Mouse (Mus musculus): ENCODE results near the gene Fat4. TPM values are rescaled to one million over a fixed set of nuclear protein-coding genes. Genes with fewer than 3 reads are reported as not detected.

Fat4 gene
- polyA plus RNA-seq, 1 experiment from 2014 or later: 11.0 TPM

- H3K27me3 ChIP-seq (replicated peaks; ENCODE audit: control insufficient read depth, insufficient read depth, low read length): no peaks in the 10 kb centered on the region
- no peak overlapping the region for H3K4me3 ChIP-seq (replicated peaks; ENCODE audit: low read length)
- no peak for ATAC-seq
- H3K9me3 ChIP-seq (ENCODE audit: control insufficient read depth, low read length): no peaks in the 10 kb centered on the region
- no peak overlapping the region for H3K4me2 ChIP-seq (ENCODE audit: low read length)
- H3K4me1 ChIP-seq (replicated peaks; ENCODE audit: control insufficient read depth, insufficient read depth, low read length): no peaks in the 10 kb centered on the region
- WGBS: 100% methylated on average over 2 of the region's 2 CpGs
- no peak overlapping the region for H3K9ac ChIP-seq (replicated peaks; ENCODE audit: low read depth, low read length)
- H3K36me3 ChIP-seq (ENCODE audit: control insufficient read depth, insufficient read depth): 0 out of 2 replicates have a peak, but pooled peaks cover 2% of the 10 kb centered on the region
- H3K27ac ChIP-seq (ENCODE audit: low read length): no peak overlapping the region
These were observed 10.9 kb upstream of the Fat4 start for GRCm38 (mm10) chr3:38875872-38876271.

DNA sequence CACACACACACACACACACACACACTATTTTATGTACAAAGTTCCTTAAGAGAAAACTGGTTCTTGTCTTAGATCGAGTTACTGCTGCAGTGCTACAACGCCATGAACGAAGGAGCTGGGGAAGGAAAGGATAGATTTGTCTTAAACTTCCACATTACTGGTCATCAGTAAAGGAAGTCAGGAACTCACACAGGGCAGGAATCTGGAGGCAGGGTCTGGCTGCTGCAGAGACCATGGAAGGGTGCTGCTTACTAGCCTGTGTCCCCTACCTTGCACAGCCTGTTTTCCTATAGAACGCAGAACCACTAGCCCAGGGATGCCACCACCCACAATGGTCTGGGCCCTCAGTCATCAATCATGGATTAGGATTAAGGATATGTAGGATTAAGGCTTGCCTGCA lies 10.0 kb upstream of the Fat4 start:
- Histone ChIP-seq H3K4me1 (replicated peaks; ENCODE audit: control insufficient read depth, insufficient read depth, low read length) (no peaks in the 10 kb centered on the region), H3K27me3 (replicated peaks; ENCODE audit: control insufficient read depth, insufficient read depth, low read length) (no peaks in the 10 kb centered on the region), H3K4me2 (ENCODE audit: low read length) (no peak overlapping the region), H3K27ac (ENCODE audit: low read length) (no peak overlapping the region), H3K36me3 (ENCODE audit: control insufficient read depth, insufficient read depth) (0 out of 2 replicates have a peak, but pooled peaks cover 3% of the 10 kb centered on the region), H3K9ac (replicated peaks; ENCODE audit: low read depth, low read length) (no peak overlapping the region), H3K4me3 (replicated peaks; ENCODE audit: low read length) (no peak overlapping the region), H3K9me3 (ENCODE audit: control insufficient read depth, low read length) (no peaks in the 10 kb centered on the region)
- ATAC-seq: no peak
- 93% methylated on average over 4 of the region's 4 CpGs for WGBS

DNA sequence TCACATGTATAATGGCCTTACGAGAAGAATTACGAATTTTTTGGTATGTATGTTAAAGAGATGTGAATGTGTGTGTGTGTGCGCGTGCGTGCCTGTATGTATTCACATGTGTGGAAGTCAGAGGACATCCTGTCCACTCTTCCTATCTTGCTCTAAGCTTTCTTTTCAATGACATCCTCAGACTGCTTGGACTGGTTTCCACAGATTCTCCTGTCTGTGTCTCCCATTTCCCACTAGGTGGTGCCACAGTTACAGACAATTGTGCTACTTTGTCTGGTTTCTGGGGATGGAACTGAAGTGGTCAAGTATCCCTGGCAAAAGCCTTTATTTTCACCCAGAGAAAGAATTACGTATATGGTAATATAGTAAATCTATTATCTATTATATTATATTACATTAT lies 4.0 kb upstream of the Fat4 start:
- no peak overlapping the region for H3K9ac ChIP-seq (replicated peaks; ENCODE audit: low read depth, low read length)
- no peak overlapping the region for H3K4me3 ChIP-seq (replicated peaks; ENCODE audit: low read length)
- 65% methylated on average over 6 of the region's 6 CpGs for WGBS
- ATAC-seq: no peak
- H3K36me3 ChIP-seq (ENCODE audit: control insufficient read depth, insufficient read depth): 0 out of 2 replicates have a peak, but pooled peaks cover 3% of the 10 kb centered on the region
- no peaks in the 10 kb centered on the region for H3K27me3 ChIP-seq (replicated peaks; ENCODE audit: control insufficient read depth, insufficient read depth, low read length)
- H3K9me3 ChIP-seq (ENCODE audit: control insufficient read depth, low read length): no peaks in the 10 kb centered on the region
- no peak overlapping the region for H3K4me2 ChIP-seq (ENCODE audit: low read length)
- H3K4me1 ChIP-seq (replicated peaks; ENCODE audit: control insufficient read depth, insufficient read depth, low read length): peaks cover 12% of the 10 kb centered on the region
- no peak overlapping the region for H3K27ac ChIP-seq (ENCODE audit: low read length)

GRCm38 (mm10) chr3:38883676-38884075 lies 3.1 kb upstream of the Fat4 start:
- Histone ChIP-seq H3K9ac (replicated peaks; ENCODE audit: low read depth, low read length) (peak overlapping the region; percentile 49), H3K27me3 (replicated peaks; ENCODE audit: control insufficient read depth, insufficient read depth, low read length) (no peaks in the 10 kb centered on the region), H3K27ac (ENCODE audit: low read length) (peak overlapping the region; percentile 73), H3K9me3 (ENCODE audit: control insufficient read depth, low read length) (no peaks in the 10 kb centered on the region), H3K36me3 (ENCODE audit: control insufficient read depth, insufficient read depth) (0 out of 2 replicates have a peak, but pooled peaks cover 3% of the 10 kb centered on the region), H3K4me3 (replicated peaks; ENCODE audit: low read length) (peak overlapping the region; percentile 29), H3K4me1 (replicated peaks; ENCODE audit: control insufficient read depth, insufficient read depth, low read length) (peaks cover 20% of the 10 kb centered on the region), H3K4me2 (ENCODE audit: low read length) (peak overlapping the region; percentile 92)
- no peak for ATAC-seq
- WGBS: 11% methylated on average over 9 of the region's 9 CpGs

DNA sequence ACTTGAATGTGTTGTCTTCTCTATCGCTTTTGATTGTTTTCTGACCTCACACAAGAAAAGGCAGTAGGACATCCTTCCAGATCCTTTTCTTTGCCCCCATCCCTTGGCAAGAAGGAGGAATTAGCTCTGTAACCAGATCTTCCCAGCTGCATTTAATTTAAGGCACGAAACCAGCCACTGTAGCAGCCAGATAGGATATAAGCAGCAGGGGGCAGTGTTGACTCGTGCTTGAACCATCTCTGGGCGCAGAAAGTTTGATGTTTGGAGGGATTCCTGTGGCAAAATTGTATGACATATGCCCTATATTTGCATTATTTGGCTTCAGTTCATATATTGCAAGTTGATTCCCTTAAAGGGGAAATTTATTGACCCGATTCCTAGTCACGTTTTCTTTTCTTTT lies 2.5 kb upstream of the Fat4 start:
- under 1% methylated on average over 6 of the region's 6 CpGs for WGBS
- Histone ChIP-seq H3K9ac (replicated peaks; ENCODE audit: low read depth, low read length) (peak overlapping the region; percentile 49), H3K9me3 (ENCODE audit: control insufficient read depth, low read length) (no peaks in the 10 kb centered on the region), H3K4me1 (replicated peaks; ENCODE audit: control insufficient read depth, insufficient read depth, low read length) (peaks cover 26% of the 10 kb centered on the region), H3K36me3 (ENCODE audit: control insufficient read depth, insufficient read depth) (0 out of 2 replicates have a peak, but pooled peaks cover 3% of the 10 kb centered on the region), H3K27ac (ENCODE audit: low read length) (peak overlapping the region; percentile 93), H3K27me3 (replicated peaks; ENCODE audit: control insufficient read depth, insufficient read depth, low read length) (no peaks in the 10 kb centered on the region), H3K4me3 (replicated peaks; ENCODE audit: low read length) (peak overlapping the region; percentile 95), H3K4me2 (ENCODE audit: low read length) (peak overlapping the region; percentile 92)
- peak; percentile 41 for ATAC-seq

GRCm38 (mm10) chr3:38884919-38885418 lies 1.8 kb upstream of the Fat4 start:
- Histone ChIP-seq H3K9me3 (ENCODE audit: control insufficient read depth, low read length) (no peaks in the 10 kb centered on the region), H3K4me2 (ENCODE audit: low read length) (peak overlapping the region; percentile 92), H3K4me1 (replicated peaks; ENCODE audit: control insufficient read depth, insufficient read depth, low read length) (peaks cover 33% of the 10 kb centered on the region), H3K36me3 (ENCODE audit: control insufficient read depth, insufficient read depth) (0 out of 2 replicates have a peak, but pooled peaks cover 3% of the 10 kb centered on the region), H3K27ac (ENCODE audit: low read length) (peak overlapping the region; percentile 93), H3K4me3 (replicated peaks; ENCODE audit: low read length) (peak overlapping the region; percentile 95), H3K9ac (replicated peaks; ENCODE audit: low read depth, low read length) (peak overlapping the region; percentile 92), H3K27me3 (replicated peaks; ENCODE audit: control insufficient read depth, insufficient read depth, low read length) (no peaks in the 10 kb centered on the region)
- WGBS: 0% methylated on average over 24 of the region's 24 CpGs
- ATAC-seq: peak; percentile 32

DNA sequence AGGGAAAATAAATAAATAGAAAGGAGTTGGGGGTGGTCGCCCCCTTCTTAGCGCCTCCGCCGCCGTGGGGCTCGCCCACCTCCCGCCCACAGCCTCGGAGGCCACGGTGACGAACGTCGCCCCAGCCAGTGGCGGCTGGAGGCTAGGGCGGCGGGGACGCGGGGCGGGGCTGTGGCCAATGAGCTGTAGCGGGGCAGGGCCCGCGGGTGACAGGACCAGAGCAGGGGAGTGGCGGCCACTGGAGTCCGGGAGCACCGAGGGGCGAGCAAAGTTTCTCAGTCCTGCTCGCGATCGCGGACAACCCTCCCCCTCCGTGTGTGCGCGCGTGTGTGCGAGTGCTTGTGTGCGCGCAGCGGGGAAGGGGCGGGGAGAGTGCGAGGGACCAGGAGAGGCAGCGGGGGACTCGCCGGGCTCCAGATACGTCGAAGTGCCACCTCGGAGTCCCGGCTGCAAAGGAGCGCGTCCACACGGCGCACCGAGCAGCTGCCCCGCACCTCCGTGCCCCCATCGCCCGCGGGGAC lies 1.2 kb upstream of the Fat4 start:
- WGBS: 0% methylated on average over 49 of the region's 56 CpGs
- ATAC-seq: peak; percentile 87
- H3K36me3 ChIP-seq (ENCODE audit: control insufficient read depth, insufficient read depth): peaks cover 3% of the 10 kb centered on the region
- no peaks in the 10 kb centered on the region for H3K27me3 ChIP-seq (replicated peaks; ENCODE audit: control insufficient read depth, insufficient read depth, low read length)
- no peaks in the 10 kb centered on the region for H3K9me3 ChIP-seq (ENCODE audit: control insufficient read depth, low read length)
- peak overlapping the region; percentile 92 for H3K4me2 ChIP-seq (ENCODE audit: low read length)
- peak overlapping the region; percentile 95 for H3K4me3 ChIP-seq (replicated peaks; ENCODE audit: low read length)
- peaks cover 36% of the 10 kb centered on the region for H3K4me1 ChIP-seq (replicated peaks; ENCODE audit: control insufficient read depth, insufficient read depth, low read length)
- peak overlapping the region; percentile 92 for H3K9ac ChIP-seq (replicated peaks; ENCODE audit: low read depth, low read length)
- peak overlapping the region; percentile 93 for H3K27ac ChIP-seq (ENCODE audit: low read length)

DNA sequence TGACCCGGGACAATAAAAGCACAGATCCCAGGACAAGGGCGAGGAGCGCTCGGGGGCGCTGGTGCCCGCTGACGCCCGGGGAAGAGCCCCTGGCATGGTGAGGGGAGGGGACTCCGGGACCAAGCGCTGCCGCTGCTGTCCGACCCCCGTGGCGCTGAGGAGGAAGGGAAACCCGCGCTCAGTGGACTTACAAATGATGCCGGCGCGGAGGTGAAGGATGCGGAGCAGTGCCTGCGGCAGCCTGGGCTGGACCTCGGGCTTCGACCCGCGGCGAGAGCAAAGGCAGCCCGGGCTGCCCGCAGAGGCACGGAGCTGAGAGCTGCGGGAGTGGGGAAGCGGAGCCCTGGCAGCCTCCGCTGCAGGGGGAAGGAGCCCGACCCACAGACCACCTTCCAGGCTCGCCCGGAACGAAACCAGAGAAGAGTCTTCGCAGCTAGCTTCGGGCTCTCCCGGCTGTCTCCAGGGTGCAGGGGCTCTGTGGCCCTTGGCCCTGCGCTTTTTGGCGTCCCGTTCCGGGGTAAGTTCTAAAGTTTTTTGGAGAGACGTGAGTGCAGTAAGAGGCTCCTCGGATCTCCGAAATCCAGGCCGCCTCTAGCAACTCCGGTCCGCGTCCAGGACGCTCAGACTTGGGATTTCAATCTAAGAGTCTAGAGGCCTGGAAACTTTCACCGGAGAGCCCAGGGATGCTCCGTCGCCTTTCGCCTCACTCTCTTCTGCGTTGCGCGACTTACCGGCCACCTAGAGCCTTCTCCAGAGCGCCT lies 499 bp upstream of the Fat4 start:
- peak overlapping the region; percentile 92 for H3K9ac ChIP-seq (replicated peaks; ENCODE audit: low read depth, low read length)
- ATAC-seq: peak; percentile 31
- peak overlapping the region; percentile 93 for H3K27ac ChIP-seq (ENCODE audit: low read length)
- H3K9me3 ChIP-seq (ENCODE audit: control insufficient read depth, low read length): no peaks in the 10 kb centered on the region
- peak overlapping the region; percentile 92 for H3K4me2 ChIP-seq (ENCODE audit: low read length)
- H3K36me3 ChIP-seq (ENCODE audit: control insufficient read depth, insufficient read depth): peaks cover 7% of the 10 kb centered on the region
- H3K27me3 ChIP-seq (replicated peaks; ENCODE audit: control insufficient read depth, insufficient read depth, low read length): no peaks in the 10 kb centered on the region
- H3K4me3 ChIP-seq (replicated peaks; ENCODE audit: low read length): peak overlapping the region; percentile 95
- 0% methylated on average over 58 of the region's 60 CpGs for WGBS
- H3K4me1 ChIP-seq (replicated peaks; ENCODE audit: control insufficient read depth, insufficient read depth, low read length): peaks cover 36% of the 10 kb centered on the region

GRCm38 (mm10) chr3:38887381-38887991 lies 746 bp downstream of the Fat4 start:
- peak overlapping the region; percentile 92 for H3K4me2 ChIP-seq (ENCODE audit: low read length)
- ATAC-seq: 0 out of 2 replicates have a peak, but pooled peaks have one; percentile 6
- H3K4me3 ChIP-seq (replicated peaks; ENCODE audit: low read length): peak overlapping the region; percentile 95
- under 1% methylated on average over 47 of the region's 47 CpGs for WGBS
- H3K36me3 ChIP-seq (ENCODE audit: control insufficient read depth, insufficient read depth): peaks cover 12% of the 10 kb centered on the region
- H3K9me3 ChIP-seq (ENCODE audit: control insufficient read depth, low read length): no peaks in the 10 kb centered on the region
- H3K27ac ChIP-seq (ENCODE audit: low read length): peak overlapping the region; percentile 93
- no peaks in the 10 kb centered on the region for H3K27me3 ChIP-seq (replicated peaks; ENCODE audit: control insufficient read depth, insufficient read depth, low read length)
- H3K9ac ChIP-seq (replicated peaks; ENCODE audit: low read depth, low read length): peak overlapping the region; percentile 92
- peaks cover 44% of the 10 kb centered on the region for H3K4me1 ChIP-seq (replicated peaks; ENCODE audit: control insufficient read depth, insufficient read depth, low read length)
